Mouse (Mus musculus): ENCODE measurements around the gene Mgp. TPM values are rescaled to one million over a fixed set of nuclear protein-coding genes. Genes with fewer than 3 reads are reported as not detected.

Gene Mgp
- polyA plus RNA-seq, 1 experiment from 2014 or later, result 53.9 TPM

DNA sequence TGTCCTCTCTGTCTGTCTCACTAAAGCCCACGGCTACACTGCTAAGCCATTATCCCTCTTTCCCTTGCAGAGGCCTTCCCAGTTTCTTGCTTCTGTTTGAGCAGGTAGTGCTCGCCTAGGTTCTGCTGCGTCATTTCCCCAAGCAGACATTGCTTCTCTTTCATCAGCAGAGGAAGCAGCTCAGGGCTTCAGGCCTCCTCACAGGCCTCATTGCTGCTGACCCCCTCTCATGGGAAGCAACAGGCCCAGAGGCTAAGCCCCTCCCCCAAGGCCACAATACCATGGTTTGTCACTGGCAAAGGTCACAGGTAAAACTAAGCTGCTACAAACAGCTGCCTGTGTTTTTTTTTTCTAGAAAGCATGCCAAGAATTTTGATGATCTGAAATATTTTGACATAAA lies 22.9 kb downstream of the Mgp start:
- peak; percentile 33 for DNase-seq (ENCODE audit: low spot score)

DNA sequence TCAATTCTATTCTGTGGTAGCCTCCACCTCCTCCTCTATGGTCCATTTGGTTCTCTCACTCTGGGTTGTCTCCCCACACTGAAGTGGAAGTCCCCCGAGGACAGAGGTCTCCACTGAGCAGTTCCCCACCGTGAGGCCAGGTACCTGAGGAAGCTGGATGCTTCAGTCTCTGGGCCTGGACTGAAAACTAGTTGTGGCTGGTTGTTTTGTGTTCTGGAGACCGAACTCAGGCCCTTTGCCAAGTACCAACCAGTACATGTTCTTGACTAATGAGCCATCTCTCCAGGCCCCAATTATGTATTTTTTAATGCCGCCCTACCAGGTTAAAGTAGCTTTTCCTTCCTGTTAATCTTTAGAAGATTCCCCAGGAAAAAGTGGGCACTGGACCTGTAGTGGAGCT lies 23.3 kb downstream of the Mgp start:
- DNase-seq (ENCODE audit: low spot score), result no peak

DNA sequence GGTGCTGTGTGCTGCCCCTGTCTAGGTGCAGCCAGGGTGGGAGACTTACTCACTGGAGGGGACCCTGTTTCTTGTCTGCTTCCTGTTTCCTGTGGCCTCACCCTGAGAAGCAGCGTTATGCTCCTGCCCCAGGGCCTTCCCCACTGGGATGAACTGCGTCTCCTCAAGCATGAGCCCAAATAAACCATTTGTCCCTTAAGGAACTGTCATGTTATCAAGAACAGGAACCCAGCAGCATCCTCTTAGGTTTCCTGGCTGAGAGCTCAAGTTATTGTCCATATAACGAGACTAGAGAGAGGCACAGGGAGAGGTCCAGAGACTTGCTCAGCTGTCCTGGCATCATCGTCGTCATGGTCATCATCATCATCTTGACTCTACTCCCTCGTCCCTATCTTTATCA lies 25.4 kb downstream of the Mgp start:
- peak; percentile 34 for DNase-seq (ENCODE audit: low spot score)

DNA sequence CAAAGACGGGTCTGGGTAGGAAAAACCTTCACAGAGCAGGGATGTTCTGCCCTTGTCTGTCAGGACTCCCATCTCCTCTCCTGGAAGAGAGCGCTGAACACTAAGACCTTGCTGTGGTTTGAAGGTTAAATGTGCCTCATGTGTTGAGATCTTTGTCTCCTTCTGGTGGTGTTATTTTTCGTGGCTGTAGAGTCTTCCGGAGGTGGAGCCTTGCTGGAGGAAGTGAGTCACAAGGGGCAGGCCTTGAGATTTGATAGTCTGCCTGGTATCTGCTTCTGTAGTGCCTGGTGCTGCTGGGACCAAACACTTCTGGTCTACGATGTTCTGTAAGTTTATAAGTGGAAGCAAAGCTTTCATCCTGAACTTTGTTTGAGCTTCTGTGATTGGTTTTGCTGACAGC lies 26.7 kb downstream of the Mgp start:
- no peak for DNase-seq (ENCODE audit: low spot score)

DNA sequence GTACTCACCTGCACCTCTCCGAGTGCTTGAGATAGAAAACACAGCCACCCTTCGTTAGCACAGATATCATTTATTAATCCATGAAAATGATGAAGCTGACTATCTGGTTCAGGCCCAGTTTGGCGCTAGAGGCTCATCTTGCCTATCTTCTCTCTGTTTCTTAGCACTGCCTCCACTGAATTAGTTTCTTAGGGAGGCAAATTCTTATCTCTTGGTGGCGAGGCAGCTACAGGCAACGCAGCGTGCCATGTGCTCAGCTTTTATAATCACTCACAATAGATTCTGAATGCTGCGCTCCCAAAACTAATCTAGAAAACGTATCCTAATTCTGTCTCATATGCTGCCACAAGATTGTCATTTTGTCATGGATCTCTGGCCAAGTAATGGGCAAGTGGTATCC lies 27.2 kb downstream of the Mgp start:
- DNase-seq (ENCODE audit: low spot score), result no peak

DNA sequence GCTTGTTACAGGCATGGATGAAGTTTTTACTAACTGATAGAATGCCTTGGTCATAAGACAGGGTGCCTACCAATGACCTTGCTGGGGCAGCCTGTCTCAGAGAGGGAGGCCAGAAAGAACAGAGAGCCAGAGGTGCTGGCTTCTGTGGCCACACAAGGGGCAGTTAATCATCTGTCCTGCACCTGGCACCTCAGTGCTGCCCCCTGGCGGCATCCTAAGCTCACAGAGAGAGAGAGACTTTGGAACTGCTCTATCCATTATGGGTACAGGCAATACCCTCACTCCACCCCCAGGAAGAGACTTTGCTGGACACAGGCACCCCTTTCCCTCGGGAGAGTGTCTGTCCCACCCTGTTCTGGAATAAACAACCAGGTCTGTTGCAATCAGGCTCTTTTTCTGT lies 27.8 kb downstream of the Mgp start:
- peak; percentile 42 for DNase-seq (ENCODE audit: low spot score)

DNA sequence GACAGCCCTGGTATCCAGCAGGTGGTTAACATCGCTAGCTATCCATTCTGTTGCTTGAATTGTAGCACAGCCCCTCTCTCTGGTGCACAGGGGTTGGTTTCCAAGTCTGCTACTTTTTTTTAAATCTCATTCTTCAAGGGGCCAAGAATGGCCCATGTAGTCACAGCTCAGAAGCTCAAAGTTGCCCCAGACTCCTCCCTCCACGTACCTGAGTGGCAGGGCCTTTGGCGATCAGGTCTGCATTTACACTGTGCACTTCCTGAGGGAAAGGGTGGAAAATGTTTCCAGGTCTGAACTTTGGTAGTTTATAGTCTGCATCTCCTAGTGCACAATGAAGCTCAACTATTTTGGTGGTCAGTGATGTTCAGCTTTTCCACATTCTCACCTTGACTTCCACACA lies 28.4 kb downstream of the Mgp start:
- DNase-seq (ENCODE audit: low spot score), result no peak

DNA sequence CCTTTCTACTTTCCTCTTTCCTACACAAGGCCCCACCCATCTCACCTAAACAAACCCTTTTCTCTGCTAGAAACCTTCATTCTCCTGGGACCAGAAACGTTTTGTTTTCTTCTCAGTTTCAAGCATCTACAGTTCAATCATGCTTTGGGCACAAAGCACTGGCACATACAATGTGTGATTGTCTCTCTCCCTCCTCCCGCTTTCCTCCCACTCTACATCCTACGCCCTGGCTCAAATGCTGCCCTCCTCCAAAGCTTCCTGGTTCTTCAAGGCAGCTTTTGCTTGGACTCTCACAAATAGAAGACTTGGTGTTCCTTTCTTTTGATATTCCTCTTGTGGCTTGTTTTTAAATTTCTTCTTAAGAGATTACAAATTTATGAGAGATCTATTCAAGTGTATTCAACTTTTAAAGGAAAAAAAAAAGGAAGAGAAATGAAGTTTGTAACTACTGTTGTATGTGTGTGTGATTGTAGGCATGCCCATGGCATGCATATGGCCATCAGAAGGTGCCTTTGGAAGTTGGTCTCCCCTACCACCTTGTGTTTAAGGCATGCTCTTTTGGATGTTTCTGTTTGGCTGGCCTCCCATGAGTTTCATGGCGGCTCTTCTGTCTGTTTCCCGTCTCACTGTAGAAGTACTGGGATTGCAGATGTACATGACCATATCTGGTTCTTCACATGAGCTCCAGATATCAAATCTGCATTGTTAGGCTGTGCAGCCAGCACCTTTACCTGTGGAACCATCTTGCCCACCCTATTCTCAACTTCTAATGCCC lies 29.7 kb downstream of the Mgp start:
- DNase-seq (ENCODE audit: low spot score), result no peak

DNA sequence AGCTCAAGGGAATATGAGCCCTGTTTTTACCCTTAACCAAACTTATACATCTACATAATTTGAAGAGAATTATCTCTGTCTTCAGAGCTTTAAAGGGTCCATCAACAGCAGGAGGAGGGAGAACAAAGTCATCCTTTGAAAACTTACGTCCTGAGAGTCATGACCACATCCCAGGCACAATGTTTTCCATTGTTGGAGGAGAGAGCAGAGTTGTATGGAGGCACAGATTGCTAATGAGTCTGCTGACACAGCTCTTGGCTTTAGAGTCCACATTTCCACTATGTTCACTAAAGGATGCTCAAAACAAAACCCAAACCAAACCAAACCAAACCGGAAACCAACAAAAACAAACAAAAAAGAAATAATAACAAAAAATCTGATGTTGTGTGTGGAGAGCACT lies 30.7 kb downstream of the Mgp start:
- no peak for DNase-seq (ENCODE audit: low spot score)

DNA sequence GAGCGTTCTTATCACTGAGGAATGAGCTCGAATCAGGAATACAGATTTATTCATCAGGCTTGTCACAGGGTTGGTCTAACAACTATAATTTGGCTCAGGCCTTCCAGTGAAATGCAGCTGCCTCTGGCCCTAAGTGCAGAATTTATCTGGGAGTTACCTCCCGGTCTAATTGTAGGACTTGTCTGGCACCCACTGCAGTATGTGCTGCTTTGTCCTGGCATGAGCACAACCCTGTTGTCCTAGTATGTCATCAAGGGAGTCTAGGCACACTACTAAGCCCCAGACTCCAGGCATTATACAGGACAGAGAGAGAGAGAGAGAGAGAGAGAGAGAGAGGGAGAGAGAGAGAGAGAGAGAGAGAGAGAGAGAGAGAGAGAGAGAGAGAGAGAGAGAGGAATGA lies 38.3 kb downstream of the Mgp start:
- DNase-seq (ENCODE audit: low spot score), result no peak

DNA sequence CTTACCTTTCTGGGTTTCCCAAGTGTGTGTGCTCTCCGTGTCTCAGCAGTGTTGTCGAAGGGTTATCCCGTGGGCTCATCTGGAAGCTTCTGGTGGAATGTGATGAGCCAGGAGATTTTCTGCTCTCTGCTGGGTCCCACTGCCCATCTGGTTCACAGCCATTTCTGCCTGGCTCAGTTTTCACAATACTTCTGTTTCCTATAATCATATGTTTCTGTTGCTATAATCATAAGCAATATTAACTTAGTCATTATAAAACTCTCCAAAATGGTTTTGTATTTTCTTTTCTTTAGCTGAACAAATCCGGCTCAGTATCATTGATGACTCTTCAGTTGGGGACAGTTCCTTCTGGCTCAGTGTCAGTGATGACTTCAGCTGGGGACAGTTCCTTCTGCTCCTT lies 40.3 kb downstream of the Mgp start, which contains the start of gene Smco3:
Smco3 (minus strand) TSS at position 101 of the 400 bp plus-strand sequence.
- no peak for DNase-seq (ENCODE audit: low spot score)

DNA sequence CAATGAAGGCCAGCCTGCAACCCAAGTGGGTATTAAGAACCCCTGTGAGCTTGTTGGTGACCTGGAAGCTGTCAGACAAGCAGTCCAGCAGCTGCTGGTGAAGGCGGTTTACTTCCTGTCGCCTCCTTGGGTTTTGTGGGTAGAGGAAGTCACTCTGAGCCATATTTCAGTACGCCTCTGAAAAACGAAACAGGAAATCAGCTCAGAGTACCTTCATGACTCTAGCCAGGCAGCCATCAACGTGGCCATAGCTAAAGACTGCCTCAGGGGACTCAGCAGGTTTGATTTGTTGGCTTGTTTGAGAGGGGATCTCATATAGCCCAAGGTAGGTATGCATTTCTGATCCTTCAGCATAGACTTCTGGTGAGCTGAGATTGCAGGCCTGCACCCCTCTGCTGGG lies 43.9 kb downstream of the Mgp start:
- DNase-seq (ENCODE audit: low spot score), result peak; percentile 72

DNA sequence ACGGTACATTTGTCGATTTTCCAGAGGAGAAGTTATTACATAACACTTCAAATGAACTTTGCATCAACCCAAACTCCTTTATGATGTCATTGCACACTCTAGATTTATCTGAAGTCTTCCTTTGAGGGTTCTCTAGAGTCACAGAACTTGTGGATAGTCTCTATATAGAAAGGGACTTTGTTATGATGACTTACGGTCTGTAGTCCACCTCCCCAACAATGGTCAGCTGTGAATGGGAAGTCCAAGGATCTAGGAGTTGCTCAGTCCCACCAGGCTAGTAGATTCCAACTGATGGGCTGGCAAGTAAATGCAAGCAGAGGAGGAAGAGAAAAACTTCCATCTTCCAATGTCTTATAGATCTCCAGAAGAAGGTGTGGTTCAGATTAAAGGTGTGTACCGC lies 46.9 kb downstream of the Mgp start:
- no peak for DNase-seq (ENCODE audit: low spot score)

DNA sequence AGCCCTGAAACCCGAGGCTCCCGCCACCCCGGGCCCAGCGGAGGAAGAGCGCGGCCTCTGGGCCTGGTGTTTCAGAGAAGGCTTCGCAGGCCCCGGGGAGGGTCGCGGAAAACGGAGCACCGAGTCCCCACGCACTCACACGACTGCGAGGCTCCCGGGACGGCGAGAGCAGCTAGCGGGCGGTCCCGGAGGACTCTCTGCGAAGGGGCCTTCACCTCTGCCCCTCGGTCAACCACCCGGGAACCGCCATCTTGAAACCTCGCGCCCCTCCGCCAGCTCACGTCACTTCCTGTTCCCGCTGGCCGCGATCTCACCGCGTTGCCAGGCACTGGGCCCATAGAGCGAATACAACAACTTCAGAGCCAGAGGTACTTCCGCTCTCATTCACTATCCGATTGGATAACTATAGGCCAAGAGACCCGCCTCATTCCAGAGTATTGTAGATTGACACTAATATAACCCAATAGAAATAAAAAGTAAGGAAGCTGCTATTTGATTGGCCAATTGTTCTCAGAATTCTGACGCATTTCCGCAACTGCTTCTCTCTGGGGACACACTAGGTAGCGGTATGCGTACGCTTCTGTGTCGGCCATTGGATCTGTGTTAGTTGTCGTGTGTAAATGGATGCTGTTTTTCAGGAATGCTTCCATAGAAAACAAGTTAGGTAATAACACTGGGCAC lies 47.6 kb downstream of the Mgp start, which contains the start of gene Wbp11:
Wbp11 (minus strand) TSS at position 353 of the 681 bp plus-strand sequence.
- DNase-seq (ENCODE audit: low spot score), result peak; percentile 98

DNA sequence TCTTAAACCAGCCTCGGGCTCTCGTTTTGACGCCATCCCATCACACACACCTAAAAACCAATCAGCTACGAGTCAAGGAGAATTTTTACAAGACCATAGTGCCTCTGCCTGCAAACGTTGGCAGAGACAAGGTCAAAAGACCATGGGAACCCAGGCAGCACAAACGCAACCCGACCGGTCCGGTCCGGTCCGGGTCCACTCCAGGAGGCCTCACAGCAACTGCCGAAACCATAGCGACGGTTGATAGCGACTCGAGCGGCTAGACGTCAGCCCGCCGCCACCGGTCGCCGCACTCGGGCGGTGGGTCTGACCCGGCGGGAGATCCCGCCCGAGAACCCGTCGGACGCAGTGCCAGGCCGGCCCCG lies 48.1 kb downstream of the Mgp start, which contains the start of gene BC049715:
BC049715 (plus strand) TSS at position 111 of the 365 bp plus-strand sequence.
- no peak for DNase-seq (ENCODE audit: low spot score)

DNA sequence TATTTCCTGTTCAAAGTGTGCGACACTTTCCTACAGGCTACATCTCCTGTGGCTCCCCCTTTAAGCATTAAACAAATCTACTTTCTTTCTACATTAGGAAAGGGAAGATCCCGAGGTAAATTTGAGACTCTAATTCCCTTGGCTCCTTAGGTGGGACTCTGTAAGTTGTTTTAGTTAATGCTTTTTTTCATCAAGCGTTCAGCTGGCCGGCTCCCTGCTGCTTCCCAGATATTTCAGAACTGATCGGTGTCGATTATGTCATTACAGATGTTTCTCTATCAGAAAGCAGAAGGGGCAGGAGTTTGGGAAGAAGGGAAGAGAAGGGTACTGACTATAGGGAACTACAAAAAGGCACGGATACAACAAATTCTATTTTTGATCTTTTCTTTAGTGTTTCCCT lies 48.5 kb downstream of the Mgp start:
- no peak for DNase-seq (ENCODE audit: low spot score)

DNA sequence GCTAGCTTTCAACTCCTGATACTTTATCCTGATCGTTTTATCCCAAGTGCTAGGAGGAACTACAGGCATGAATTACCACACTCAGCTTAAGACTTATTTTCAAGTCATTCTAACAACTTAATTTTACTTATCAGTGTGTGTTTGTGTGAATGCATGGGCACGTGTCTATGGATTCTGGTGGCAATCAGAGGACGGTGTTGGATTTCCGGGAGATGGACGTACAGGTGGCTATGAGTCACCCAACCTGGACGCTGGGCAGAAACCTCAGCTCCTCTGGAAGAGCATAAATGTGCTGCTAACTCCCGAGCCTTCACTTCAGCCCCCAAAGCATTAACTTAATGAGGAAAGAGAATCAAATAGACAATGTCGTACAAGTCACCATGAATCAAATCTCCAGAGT lies 50.6 kb downstream of the Mgp start:
- DNase-seq (ENCODE audit: low spot score), result no peak

Other genes starting within 250 kb of the Mgp start
- 21.6 and 22.7 TPM in 2 replicates for gene Plbd1, start 213.9 kb downstream of the Mgp start, polyA plus RNA-seq (2015; fragmentation: Nextera tagmentation; extraction: Ambion mirVana)
- gene Gucy2c, start 94.1 kb downstream of the Mgp start, polyA plus RNA-seq (2015; fragmentation: Nextera tagmentation; extraction: Ambion mirVana), result 0.29 and 0.30 TPM in 2 replicates
- gene Hist4h4, start 71.4 kb downstream of the Mgp start, polyA plus RNA-seq (2015; fragmentation: Nextera tagmentation; extraction: Ambion mirVana), result 1.3 and 2.0 TPM in 2 replicates
- gene H2afj, start 67.6 kb downstream of the Mgp start, polyA plus RNA-seq (2015; fragmentation: Nextera tagmentation; extraction: Ambion mirVana), result 341 and 352 TPM in 2 replicates
- gene BC049715, start 48.2 kb downstream of the Mgp start, polyA plus RNA-seq (2015; fragmentation: Nextera tagmentation; extraction: Ambion mirVana), result 2.1 and 3.0 TPM in 2 replicates
- 88.9 and 90.5 TPM in 2 replicates for gene Wbp11, start 47.6 kb downstream of the Mgp start, polyA plus RNA-seq (2015; fragmentation: Nextera tagmentation; extraction: Ambion mirVana)
- gene Smco3, start 40.4 kb downstream of the Mgp start, polyA plus RNA-seq (2015; fragmentation: Nextera tagmentation; extraction: Ambion mirVana), result 0.16 TPM in 1 of 2 replicates, not detected in the other
- 15.4 and 19.2 TPM in 2 replicates for gene Art4, start 18.1 kb downstream of the Mgp start, polyA plus RNA-seq (2015; fragmentation: Nextera tagmentation; extraction: Ambion mirVana)
- gene Erp27, start 46.4 kb upstream of the Mgp start, polyA plus RNA-seq (2015; fragmentation: Nextera tagmentation; extraction: Ambion mirVana), result 0.72 and 1.1 TPM in 2 replicates
- gene Pde6h, start 48.0 kb upstream of the Mgp start, polyA plus RNA-seq (2015; fragmentation: Nextera tagmentation; extraction: Ambion mirVana), result 0.75 and 0.89 TPM in 2 replicates
- gene Arhgdib, start 66.1 kb upstream of the Mgp start, polyA plus RNA-seq (2015; fragmentation: Nextera tagmentation; extraction: Ambion mirVana), result 966 and 1,117 TPM in 2 replicates

Measured in thymus, postnatal 0 days (tissue).